Mouse (Mus musculus): Measurements from ENCODE around the gene Mrm3. TPM values are rescaled to one million over a fixed set of nuclear protein-coding genes. Genes with fewer than 3 reads are reported as not detected.

Gene Mrm3
- polyA plus RNA-seq, 1 experiment: 3.2 TPM

- Histone ChIP-seq H3K4me1 (ENCODE audit: control insufficient read depth, insufficient read depth, low read length) (peaks cover 3% of the 10 kb centered on the region), H3K27ac (ENCODE audit: insufficient read depth, low read depth, low read length) (no peak overlapping the region), H3K4me3 (ENCODE audit: insufficient read depth, low read length) (no peak overlapping the region)
- no peak for TF ChIP-seq CTCF (IDR thresholded peaks at IDR 0.05; ENCODE audit: low read depth, low read length)
- TF ChIP-seq POLR2A (IDR thresholded peaks at IDR 0.05; ENCODE audit: borderline replicate concordance, low read depth, low read length): no peak
Measured at GRCm38 (mm10) chr11:76247239-76247638, 3.7 kb downstream of the Mrm3 start.

DNA sequence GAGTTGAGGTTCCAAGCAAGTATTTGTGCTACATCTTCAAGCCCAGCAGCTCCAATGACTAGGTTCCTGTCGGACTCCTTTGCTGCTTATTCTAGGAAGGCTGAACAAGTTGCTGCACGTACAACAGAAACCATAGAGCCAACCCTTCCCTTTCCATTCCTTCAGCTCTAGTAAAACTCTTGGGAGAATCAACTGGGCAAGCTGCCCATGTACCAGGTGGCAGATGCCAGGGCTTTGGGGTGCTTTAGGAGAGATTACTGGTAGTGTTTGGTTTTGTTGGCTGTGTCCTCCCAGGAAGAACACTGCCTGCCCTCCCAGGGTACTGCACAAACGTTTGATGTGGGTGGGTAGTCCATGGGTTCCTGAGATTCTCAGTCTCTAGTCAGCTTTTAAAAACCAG is 8.5 kb downstream of the Mrm3 start:
- H3K4me1 ChIP-seq (ENCODE audit: control insufficient read depth, insufficient read depth, low read length): no peaks in the 10 kb centered on the region
- TF ChIP-seq POLR2A (IDR thresholded peaks at IDR 0.05; ENCODE audit: borderline replicate concordance, low read depth, low read length) (no peak), CTCF (IDR thresholded peaks at IDR 0.05; ENCODE audit: low read depth, low read length) (no peak)
- H3K27ac ChIP-seq (ENCODE audit: insufficient read depth, low read depth, low read length): no peak overlapping the region
- no peak overlapping the region for H3K4me3 ChIP-seq (ENCODE audit: insufficient read depth, low read length)

DNA sequence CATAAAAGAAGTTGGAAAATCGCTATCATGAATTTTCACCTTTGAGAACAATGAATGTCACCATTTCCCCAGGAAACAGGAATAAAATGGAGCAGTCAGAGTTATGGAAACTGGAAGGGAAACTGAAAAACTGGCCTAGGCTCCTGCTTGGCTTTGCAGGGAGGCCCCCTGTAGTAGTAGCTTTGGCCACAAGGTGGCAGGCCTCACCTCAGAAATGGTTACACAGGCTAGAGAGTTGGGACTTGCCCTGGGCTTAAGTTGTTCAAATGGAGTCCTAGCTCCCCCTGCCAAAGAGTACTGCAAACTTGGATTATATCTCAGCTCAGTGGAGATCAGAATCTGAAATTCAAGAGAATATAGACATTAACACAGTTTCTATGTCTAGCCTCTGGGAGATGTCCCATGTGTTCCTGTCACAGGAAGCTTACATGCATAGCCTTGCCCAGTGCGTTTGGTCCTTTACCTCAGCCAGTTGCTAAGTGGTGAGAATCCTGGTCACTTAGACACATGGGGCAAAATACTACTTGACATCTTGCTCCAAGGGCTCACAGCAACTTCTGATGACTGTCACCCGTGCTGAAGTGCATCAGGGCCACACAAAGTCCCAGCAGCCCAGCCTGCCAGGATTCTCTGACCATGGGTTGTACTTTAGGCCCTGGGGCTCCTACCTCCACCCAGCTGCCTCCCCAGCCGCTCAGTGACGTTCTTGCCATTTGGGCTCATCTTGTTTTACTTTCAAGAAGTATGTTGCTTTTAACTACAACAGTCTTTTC is 9.8 kb downstream of the Mrm3 start:
- H3K4me1 ChIP-seq (ENCODE audit: control insufficient read depth, insufficient read depth, low read length): no peaks in the 10 kb centered on the region
- no peak overlapping the region for H3K27ac ChIP-seq (ENCODE audit: insufficient read depth, low read depth, low read length)
- TF ChIP-seq POLR2A (IDR thresholded peaks at IDR 0.05; ENCODE audit: borderline replicate concordance, low read depth, low read length) (no peak), CTCF (IDR thresholded peaks at IDR 0.05; ENCODE audit: low read depth, low read length) (peak; percentile 77)
- H3K4me3 ChIP-seq (ENCODE audit: insufficient read depth, low read length): no peak overlapping the region

GRCm38 (mm10) chr11:76253918-76254264 is 10.4 kb downstream of the Mrm3 start:
- no peak overlapping the region for H3K4me3 ChIP-seq (ENCODE audit: insufficient read depth, low read length)
- TF ChIP-seq CTCF (IDR thresholded peaks at IDR 0.05; ENCODE audit: low read depth, low read length) (no peak), POLR2A (IDR thresholded peaks at IDR 0.05; ENCODE audit: borderline replicate concordance, low read depth, low read length) (no peak)
- no peak overlapping the region for H3K27ac ChIP-seq (ENCODE audit: insufficient read depth, low read depth, low read length)
- H3K4me1 ChIP-seq (ENCODE audit: control insufficient read depth, insufficient read depth, low read length): no peaks in the 10 kb centered on the region

DNA sequence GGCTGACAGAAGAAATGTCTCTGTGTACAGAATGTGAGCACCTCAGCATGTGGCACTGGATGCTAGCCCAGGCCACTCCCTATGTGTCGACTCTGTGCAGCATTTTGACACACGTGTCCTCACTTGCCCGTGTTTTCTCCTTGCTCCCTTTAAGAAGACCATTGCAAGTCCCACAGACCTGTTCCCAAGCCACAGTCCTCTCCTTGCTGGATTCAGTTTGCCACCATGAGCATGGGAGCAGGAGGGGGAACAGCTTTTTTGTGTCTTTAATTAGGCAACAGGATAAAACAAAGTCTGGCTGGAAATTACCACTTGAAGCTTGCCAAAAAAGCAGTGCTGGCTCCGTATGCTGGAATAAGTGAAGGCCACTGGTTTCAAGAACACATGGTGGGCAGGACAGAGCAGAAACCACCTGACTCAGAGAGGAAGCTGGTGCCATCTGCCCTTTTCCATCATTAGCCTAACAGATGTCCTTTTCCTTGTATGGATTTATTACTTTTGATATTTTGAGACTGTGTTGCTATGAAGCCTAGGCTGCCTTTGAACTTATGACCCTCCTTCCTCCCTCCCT is 12.0 kb downstream of the Mrm3 start:
- TF ChIP-seq CTCF (IDR thresholded peaks at IDR 0.05; ENCODE audit: low read depth, low read length): no peak
- TF ChIP-seq POLR2A (IDR thresholded peaks at IDR 0.05; ENCODE audit: borderline replicate concordance, low read depth, low read length): no peak
- Histone ChIP-seq H3K27ac (ENCODE audit: insufficient read depth, low read depth, low read length) (no peak overlapping the region), H3K4me3 (ENCODE audit: insufficient read depth, low read length) (no peak overlapping the region)

DNA sequence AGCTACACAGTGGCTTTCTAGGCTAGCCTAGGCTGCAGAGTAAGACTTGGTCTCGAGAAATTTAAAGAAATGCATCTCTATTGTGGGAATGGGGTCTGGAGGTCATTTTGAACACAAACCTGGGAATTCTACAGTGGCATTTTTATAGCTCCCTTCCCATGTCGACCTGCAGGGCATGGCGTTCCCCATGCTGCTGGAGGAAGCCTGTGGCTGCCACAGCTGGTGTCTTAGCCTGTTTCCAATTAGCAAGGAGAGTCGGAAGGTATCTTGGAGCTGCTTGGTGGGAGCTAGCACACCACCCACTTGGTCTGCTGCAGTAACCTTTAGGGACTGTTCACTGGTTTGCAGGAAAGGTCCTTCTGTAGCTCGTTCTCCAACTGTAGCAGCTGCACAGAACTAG is 12.6 kb downstream of the Mrm3 start:
- no peak overlapping the region for H3K4me3 ChIP-seq (ENCODE audit: insufficient read depth, low read length)
- TF ChIP-seq POLR2A (IDR thresholded peaks at IDR 0.05; ENCODE audit: borderline replicate concordance, low read depth, low read length) (no peak), CTCF (IDR thresholded peaks at IDR 0.05; ENCODE audit: low read depth, low read length) (no peak)
- H3K27ac ChIP-seq (ENCODE audit: insufficient read depth, low read depth, low read length): no peak overlapping the region
- no peaks in the 10 kb centered on the region for H3K4me1 ChIP-seq (ENCODE audit: control insufficient read depth, insufficient read depth, low read length)

More for the DNA sequence above, 12.0 kb downstream of the Mrm3 start:
- no peaks in the 10 kb centered on the region for H3K4me1 ChIP-seq (ENCODE audit: control insufficient read depth, insufficient read depth, low read length)

DNA sequence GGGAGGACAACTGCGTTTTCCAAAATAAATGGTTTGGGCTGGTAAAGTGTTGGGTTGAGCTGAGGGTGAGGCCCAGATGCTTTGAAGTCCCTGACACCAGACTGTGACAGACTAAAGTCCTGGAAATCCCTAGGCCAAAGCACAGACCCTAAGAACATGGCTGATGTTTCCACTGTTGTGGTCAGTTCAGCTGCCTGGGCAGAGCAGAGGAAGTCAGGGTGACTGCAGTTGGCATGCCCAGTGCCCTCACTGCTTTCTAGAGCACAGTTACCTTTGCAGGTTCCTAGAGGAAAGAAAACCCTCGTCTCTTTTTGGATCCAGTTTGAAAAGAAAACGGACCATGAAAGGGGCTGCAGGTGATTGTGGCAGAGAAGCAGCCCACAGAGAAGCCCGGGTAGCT is 13.9 kb downstream of the Mrm3 start:
- no peaks in the 10 kb centered on the region; the same call in 1 of the 2 replicates for H3K4me1 ChIP-seq (ENCODE audit: control insufficient read depth, insufficient read depth, low read length)
- no peak overlapping the region for H3K4me3 ChIP-seq (ENCODE audit: insufficient read depth, low read length)
- no peak for TF ChIP-seq POLR2A (IDR thresholded peaks at IDR 0.05; ENCODE audit: borderline replicate concordance, low read depth, low read length)
- TF ChIP-seq CTCF (IDR thresholded peaks at IDR 0.05; ENCODE audit: low read depth, low read length): no peak
- no peak overlapping the region for H3K27ac ChIP-seq (ENCODE audit: insufficient read depth, low read depth, low read length)

DNA sequence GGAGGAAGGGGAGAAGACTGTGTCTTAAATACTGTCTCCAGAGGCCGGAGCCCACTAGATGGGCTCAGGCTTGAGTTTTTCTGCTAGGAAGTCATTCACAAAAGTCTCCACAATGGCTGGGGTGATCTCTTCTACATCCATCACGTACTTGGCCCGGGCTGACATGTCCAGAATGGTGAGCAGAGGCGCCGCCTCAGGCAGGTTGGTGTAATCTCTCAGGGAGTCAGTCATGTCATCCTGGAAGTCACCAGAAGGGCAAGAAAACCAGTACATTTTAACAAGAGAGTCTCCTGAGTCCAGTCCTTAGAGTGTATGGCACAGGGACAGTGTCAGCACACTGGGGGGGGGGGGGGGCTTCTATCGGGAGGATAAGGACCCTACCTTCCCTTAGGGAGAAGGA is 15.0 kb downstream of the Mrm3 start:
- TF ChIP-seq CTCF (IDR thresholded peaks at IDR 0.05; ENCODE audit: low read depth, low read length) (no peak), POLR2A (IDR thresholded peaks at IDR 0.05; ENCODE audit: borderline replicate concordance, low read depth, low read length) (no peak)
- no peaks in the 10 kb centered on the region; the same call in 1 of the 2 replicates for H3K4me1 ChIP-seq (ENCODE audit: control insufficient read depth, insufficient read depth, low read length)
- no peak overlapping the region for H3K4me3 ChIP-seq (ENCODE audit: insufficient read depth, low read length)
- no peak overlapping the region for H3K27ac ChIP-seq (ENCODE audit: insufficient read depth, low read depth, low read length)

DNA sequence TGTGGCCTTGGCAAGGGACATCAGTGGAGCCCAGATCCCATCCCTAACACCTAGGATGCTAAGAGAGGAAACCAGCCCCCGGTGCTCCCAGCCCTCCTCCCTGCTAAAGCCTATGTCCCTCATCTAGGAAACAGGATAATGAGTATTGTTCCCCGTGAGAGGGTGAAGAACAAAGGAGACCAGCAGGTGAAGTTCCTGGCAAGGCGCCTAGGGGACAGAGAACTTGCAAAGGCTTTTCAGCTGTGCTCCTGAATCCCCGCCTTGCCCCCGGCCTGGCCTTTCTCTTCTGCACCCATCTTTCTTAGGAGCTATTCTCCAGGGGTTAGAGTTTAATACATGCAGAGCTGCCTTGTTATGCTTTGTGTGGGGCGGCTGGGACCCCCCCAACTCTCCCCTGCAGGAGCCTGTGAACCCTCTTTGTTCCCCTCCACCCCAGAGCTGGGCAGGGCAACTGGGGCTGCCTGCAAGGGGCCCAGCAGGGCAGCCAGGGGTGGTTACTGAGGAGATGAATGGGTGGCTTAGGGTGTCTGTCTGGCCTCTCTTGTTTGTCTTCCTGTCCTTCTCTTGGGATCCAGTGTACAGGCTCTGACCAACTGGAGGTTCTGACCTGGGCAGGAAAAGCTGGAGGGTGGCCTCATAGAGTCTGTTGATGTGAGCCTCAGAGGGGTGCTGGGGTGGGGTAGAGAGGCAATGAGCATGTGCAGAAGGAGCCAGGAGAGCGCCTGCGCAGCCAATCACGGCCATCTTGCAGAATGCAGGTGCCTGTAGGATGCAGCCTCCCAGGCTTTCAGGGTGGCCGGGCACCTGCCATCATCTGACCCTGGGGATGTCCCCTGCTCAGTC is 16.9 kb downstream of the Mrm3 start:
- H3K4me1 ChIP-seq (ENCODE audit: control insufficient read depth, insufficient read depth, low read length): no peaks in the 10 kb centered on the region; the same call in 1 of the 2 replicates
- no peak for TF ChIP-seq CTCF (IDR thresholded peaks at IDR 0.05; ENCODE audit: low read depth, low read length)
- no peak for TF ChIP-seq POLR2A (IDR thresholded peaks at IDR 0.05; ENCODE audit: borderline replicate concordance, low read depth, low read length)
- H3K4me3 ChIP-seq (ENCODE audit: insufficient read depth, low read length): no peak overlapping the region
- H3K27ac ChIP-seq (ENCODE audit: insufficient read depth, low read depth, low read length): no peak overlapping the region

DNA sequence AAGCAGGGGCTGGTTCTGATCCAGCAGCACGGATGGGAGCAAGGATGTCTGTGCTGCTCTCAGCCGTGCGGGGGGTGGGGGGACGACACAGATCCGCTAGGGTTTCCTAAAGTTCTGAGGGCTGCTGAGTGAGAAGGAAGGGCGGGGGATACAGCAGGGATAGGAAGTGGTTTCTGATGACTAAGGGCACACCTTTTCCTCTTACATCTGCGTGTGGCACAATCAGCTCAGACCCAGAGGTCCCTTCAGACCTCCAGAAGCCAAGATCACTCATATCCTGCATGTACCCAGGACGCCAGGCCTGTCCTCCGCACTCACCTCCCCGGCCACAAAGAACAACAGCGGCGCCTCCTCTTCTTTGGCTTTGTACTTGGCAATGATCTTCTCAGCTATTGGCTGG is 17.7 kb downstream of the Mrm3 start:
- H3K27ac ChIP-seq (ENCODE audit: insufficient read depth, low read depth, low read length): no peak overlapping the region
- TF ChIP-seq CTCF (IDR thresholded peaks at IDR 0.05; ENCODE audit: low read depth, low read length): no peak
- no peak for TF ChIP-seq POLR2A (IDR thresholded peaks at IDR 0.05; ENCODE audit: borderline replicate concordance, low read depth, low read length)
- H3K4me3 ChIP-seq (ENCODE audit: insufficient read depth, low read length): no peak overlapping the region
- H3K4me1 ChIP-seq (ENCODE audit: control insufficient read depth, insufficient read depth, low read length): no peaks in the 10 kb centered on the region; the same call in 1 of the 2 replicates

All from bone marrow macrophage, adult 2 months (primary cell).